Mouse (Mus musculus) midbrain, embryonic 12.5 days (tissue): ENCODE results near the gene 1700028K03Rik. TPM values are rescaled to one million over a fixed set of nuclear protein-coding genes. Genes with fewer than 3 reads are reported as not detected.

Experiments used
- ATAC-seq: fragments of 200-750 bp; cut with Nextera tagmentation; 2 replicates; pipeline ENCODE4 v1.8.0; 2017; ENCODE audit warnings: low read depth, moderate TSS enrichment, moderate library complexity; ENCODE audit not compliant: low FRiP score
- H3K27ac ChIP-seq: fragments of 300-500 bp; sonication (generic); replicated peaks from 2 replicates; pipeline ENCODE4 v1.5.1; 2016; ENCODE audit warnings: mild to moderate bottlenecking
- H3K27me3 ChIP-seq: fragments of 300-500 bp; sonication (generic); 2 replicates; pipeline ENCODE4 v1.6.1; 2016; ENCODE audit warnings: mild to moderate bottlenecking
- H3K36me3 ChIP-seq: fragments of 300-500 bp; sonication (generic); 2 replicates; pipeline ENCODE4 v1.6.1; 2016
- H3K4me1 ChIP-seq: fragments of 300-500 bp; sonication (generic); 2 replicates; pipeline ENCODE4 v1.6.1; 2016
- H3K4me2 ChIP-seq: fragments of 300-500 bp; sonication (generic); replicated peaks from 2 replicates; pipeline ENCODE4 v1.6.1; 2016; ENCODE audit warnings: mild to moderate bottlenecking, moderate library complexity
- H3K4me3 ChIP-seq: fragments of 300-500 bp; sonication (generic); 2 replicates; pipeline ENCODE4 v1.5.1; 2016; ENCODE audit warnings: mild to moderate bottlenecking
- H3K9ac ChIP-seq: fragments of 300-500 bp; sonication (generic); replicated peaks from 2 replicates; pipeline ENCODE4 v1.6.1; 2016; ENCODE audit warnings: mild to moderate bottlenecking, moderate library complexity
- H3K9me3 ChIP-seq: fragments of 300-500 bp; sonication (generic); 2 replicates; pipeline ENCODE4 v1.6.1; 2016; ENCODE audit warnings: mild to moderate bottlenecking
- WGBS: fragments of 180-500 bp; shearing (Covaris S2); methylation state at CpG from one replicate; pipeline ENCODE4 v1.1.7; 2016; 5-methylcytosine and 5-hydroxymethylcytosine counted together
- polyA plus RNA-seq: library from polyadenylated mRNA; unstranded; fragments of >200 nt; fragmentation: Nextera tagmentation; extraction: Ambion mirVana; gene quantifications from 2 replicates; pipeline ENCODE4 v1.2.1, GENCODE M21; 2016

1700028K03Rik gene
- polyA plus RNA-seq, 1 experiment from 2014 or later = 0.17 TPM

DNA sequence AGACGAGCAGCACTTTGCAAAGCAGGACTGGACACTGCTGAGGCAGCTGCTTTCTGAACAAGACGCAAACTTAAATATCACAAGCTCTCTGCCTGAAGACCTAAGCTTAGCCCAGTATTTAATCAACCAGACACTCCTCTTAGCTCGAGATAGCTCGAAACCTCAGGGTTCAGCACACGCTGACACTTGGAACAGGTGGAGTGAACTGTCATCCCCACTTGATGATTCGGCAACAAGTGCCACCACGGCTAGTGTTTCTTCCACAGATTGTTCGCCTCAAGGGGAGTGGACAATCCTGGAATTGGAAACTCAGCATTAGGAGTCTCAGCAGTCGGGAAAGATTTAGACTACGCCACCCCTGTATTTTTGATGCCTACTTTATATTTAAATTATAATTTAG is 24.0 kb upstream of the 1700028K03Rik start:
- Histone ChIP-seq H3K27me3 (no peaks in the 10 kb centered on the region), H3K9ac (no peak overlapping the region), H3K9me3 (no peaks in the 10 kb centered on the region), H3K4me3 (no peak overlapping the region), H3K4me1 (no peaks in the 10 kb centered on the region), H3K36me3 (0 out of 2 replicates have a peak, but pooled peaks cover 26% of the 10 kb centered on the region), H3K27ac (no peak overlapping the region), H3K4me2 (no peak overlapping the region)
- WGBS = 91% methylated on average over 10 of the region's 10 CpGs
- no peak for ATAC-seq

DNA sequence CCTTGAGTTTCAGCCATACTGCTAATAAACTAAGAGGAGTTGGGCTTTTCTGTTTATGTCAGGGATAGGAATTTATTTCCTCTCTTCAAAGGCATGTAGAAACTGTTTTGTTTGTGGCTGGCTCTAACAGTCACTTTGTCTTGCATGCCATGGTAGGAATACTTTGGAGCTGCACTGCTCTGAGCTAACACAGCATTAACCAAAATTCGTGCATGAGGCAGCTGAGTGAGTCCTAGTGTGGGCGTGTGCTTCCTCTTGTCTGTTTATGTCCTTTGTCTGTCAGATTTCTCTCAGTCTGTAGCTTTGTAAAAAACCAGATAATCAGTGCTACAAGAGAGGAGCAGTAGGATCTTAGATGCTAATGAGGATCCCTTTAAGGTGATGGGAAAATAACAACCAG is 23.2 kb upstream of the 1700028K03Rik start:
- Histone ChIP-seq H3K27ac (no peak overlapping the region), H3K4me3 (no peak overlapping the region), H3K27me3 (no peaks in the 10 kb centered on the region), H3K9me3 (no peaks in the 10 kb centered on the region), H3K4me2 (no peak overlapping the region), H3K36me3 (0 out of 2 replicates have a peak, but pooled peaks cover 22% of the 10 kb centered on the region), H3K4me1 (no peaks in the 10 kb centered on the region), H3K9ac (no peak overlapping the region)
- WGBS = 73% methylated on average over 2 of the region's 2 CpGs
- no peak for ATAC-seq

DNA sequence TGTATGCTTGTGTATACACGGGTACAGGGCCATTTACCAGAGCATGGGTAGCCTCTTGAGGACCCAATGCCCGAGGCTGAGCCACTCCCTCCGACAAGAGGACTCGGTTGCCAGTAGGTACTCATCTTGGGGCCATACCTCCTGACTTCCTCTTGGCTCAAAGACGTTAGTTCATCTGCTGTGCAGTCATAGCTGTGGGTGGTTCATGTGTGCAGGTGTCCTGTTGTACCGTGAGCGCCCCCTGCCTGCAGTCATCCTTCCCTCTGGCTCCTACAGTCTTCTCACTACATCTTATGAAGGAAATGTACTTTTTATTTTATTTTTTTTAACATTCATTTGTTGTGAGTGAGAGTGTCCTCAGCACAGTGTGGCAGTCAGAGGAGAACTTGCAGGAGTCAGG is 20.9 kb upstream of the 1700028K03Rik start:
- WGBS = 52% methylated on average over 7 of the region's 7 CpGs

DNA sequence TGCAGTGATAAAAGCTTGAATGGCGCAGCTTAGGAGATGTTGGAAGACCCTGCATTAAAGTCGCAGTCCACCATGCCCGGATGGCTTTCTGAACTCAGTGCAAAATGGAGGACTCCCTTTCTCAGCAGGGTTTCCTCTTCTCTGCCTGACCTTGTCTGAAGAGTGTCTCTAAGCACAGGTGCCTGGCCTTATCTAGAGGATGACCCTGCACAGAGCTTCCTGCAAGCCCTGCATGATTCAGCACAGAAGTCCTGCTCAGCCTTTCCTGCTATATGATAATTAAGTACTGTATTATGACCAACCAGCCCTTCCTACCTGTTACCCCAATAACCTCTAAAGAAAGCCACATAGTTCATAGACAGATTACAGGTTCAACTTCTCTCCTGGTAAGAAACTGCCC is 19.1 kb upstream of the 1700028K03Rik start:
- Histone ChIP-seq H3K9ac (no peak overlapping the region), H3K4me2 (no peak overlapping the region), H3K27ac (no peak overlapping the region), H3K36me3 (0 out of 2 replicates have a peak, but pooled peaks cover 2% of the 10 kb centered on the region), H3K4me3 (no peak overlapping the region), H3K4me1 (no peaks in the 10 kb centered on the region), H3K9me3 (no peaks in the 10 kb centered on the region), H3K27me3 (no peaks in the 10 kb centered on the region)
- WGBS = 91% methylated on average over 3 of the region's 3 CpGs
- no peak for ATAC-seq

More for the DNA sequence above, 20.9 kb upstream of the 1700028K03Rik start:
- H3K36me3 ChIP-seq = 0 out of 2 replicates have a peak, but pooled peaks cover 8% of the 10 kb centered on the region
- H3K4me1 ChIP-seq = no peaks in the 10 kb centered on the region
- no peaks in the 10 kb centered on the region for H3K27me3 ChIP-seq
- H3K9ac ChIP-seq = no peak overlapping the region
- no peaks in the 10 kb centered on the region for H3K9me3 ChIP-seq
- H3K4me2 ChIP-seq = no peak overlapping the region
- ATAC-seq = no peak
- H3K4me3 ChIP-seq = no peak overlapping the region
- H3K27ac ChIP-seq = no peak overlapping the region

DNA sequence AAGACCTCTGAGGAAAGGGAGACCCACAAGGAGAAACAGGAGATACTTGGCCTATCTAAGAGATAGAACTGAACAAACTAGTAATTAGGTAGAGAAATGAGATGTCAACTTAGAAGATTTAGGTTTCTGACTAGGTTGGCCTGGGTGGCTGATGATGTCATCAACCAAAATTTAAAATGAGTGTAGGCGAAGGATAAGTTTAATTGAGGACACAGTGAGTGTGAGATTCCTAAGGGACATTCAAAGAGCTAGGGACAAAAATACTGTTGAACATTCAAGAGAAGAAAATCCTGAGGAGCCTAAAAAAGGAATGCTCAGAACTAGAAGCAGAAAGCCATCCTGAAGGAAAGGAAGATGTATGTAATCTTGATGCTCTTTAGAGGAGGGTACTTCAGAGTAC is 18.4 kb upstream of the 1700028K03Rik start:
- Histone ChIP-seq H3K4me2 (no peak overlapping the region), H3K36me3 (no peaks in the 10 kb centered on the region), H3K27ac (no peak overlapping the region), H3K4me3 (no peak overlapping the region), H3K9ac (no peak overlapping the region), H3K4me1 (no peaks in the 10 kb centered on the region), H3K27me3 (no peaks in the 10 kb centered on the region), H3K9me3 (no peaks in the 10 kb centered on the region)
- ATAC-seq = no peak
- WGBS = 92% methylated on average over 1 of the region's 1 CpGs

DNA sequence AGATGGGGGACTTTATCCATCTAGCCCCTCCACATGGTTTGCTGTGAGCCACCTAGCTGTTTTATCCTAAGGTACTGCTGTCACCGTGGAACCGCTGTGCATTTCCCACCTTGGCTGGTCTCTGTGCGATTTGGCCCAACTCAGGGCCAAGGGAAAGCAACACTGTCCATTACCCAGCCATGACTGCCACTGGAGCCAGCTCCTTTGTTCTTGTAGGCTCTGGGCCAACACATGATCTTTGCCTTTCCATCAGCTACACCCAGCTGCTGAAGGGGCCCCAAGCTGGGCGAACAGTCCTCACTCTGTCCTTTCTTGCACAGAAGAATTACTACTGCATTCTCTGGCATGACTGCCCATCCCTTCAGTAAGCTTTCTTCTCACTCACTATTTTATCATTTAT is 15.9 kb upstream of the 1700028K03Rik start:
- no peak overlapping the region for H3K27ac ChIP-seq
- H3K4me1 ChIP-seq = no peaks in the 10 kb centered on the region
- no peaks in the 10 kb centered on the region for H3K36me3 ChIP-seq
- no peak overlapping the region for H3K4me3 ChIP-seq
- no peaks in the 10 kb centered on the region for H3K27me3 ChIP-seq
- H3K4me2 ChIP-seq = no peak overlapping the region
- no peak for ATAC-seq
- no peak overlapping the region for H3K9ac ChIP-seq
- WGBS = 93% methylated on average over 4 of the region's 4 CpGs
- no peaks in the 10 kb centered on the region for H3K9me3 ChIP-seq

DNA sequence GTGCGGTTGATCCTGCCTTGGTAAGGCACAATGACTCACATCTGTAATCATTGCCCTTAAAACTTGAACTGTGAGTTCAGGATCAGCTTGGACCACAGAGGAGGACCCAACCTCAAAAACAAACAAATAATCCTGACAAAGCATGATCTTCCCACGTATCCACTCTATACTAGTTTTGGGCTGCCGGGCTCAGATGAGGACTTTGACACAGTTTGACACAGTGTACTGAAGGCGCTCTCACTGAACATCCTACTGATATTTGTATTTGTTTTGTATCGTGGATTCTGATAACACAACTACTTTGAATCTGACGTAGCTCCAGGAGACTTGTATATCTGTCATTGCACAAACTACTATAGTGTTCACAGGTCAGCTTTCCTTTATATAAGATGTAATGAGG is 13.1 kb upstream of the 1700028K03Rik start:
- H3K9ac ChIP-seq = no peak overlapping the region

DNA sequence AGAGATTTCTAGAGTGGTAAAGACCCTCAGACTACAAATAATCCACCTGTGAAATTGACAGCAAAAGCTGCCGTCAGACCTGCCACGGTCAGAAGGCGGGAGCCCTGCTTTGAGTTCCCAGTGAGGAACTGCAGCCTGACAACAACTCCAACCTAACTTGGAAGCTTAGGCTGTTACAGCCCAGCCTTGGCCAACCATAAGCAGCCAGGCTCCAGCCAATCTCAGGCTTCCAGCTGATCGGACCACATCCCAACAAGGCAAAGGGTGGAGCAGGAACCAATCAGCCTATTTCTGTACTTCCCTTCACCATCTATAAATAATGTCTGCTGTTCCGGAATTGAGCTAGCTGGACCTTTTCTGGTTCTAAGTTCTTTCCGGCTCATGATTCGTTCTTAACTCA is 12.6 kb upstream of the 1700028K03Rik start:
- Histone ChIP-seq H3K4me1 (no peaks in the 10 kb centered on the region), H3K9me3 (no peaks in the 10 kb centered on the region), H3K27ac (no peak overlapping the region), H3K9ac (no peak overlapping the region), H3K4me3 (no peak overlapping the region), H3K36me3 (no peaks in the 10 kb centered on the region), H3K27me3 (no peaks in the 10 kb centered on the region), H3K4me2 (no peak overlapping the region)
- WGBS = 92% methylated on average over 7 of the region's 7 CpGs
- ATAC-seq = no peak

More for the DNA sequence above, 13.1 kb upstream of the 1700028K03Rik start:
- 91% methylated on average over 6 of the region's 6 CpGs for WGBS
- H3K4me2 ChIP-seq = no peak overlapping the region
- no peak overlapping the region for H3K4me3 ChIP-seq
- ATAC-seq = no peak
- no peaks in the 10 kb centered on the region for H3K4me1 ChIP-seq
- no peaks in the 10 kb centered on the region for H3K36me3 ChIP-seq
- H3K9me3 ChIP-seq = no peaks in the 10 kb centered on the region
- no peak overlapping the region for H3K27ac ChIP-seq
- H3K27me3 ChIP-seq = no peaks in the 10 kb centered on the region

DNA sequence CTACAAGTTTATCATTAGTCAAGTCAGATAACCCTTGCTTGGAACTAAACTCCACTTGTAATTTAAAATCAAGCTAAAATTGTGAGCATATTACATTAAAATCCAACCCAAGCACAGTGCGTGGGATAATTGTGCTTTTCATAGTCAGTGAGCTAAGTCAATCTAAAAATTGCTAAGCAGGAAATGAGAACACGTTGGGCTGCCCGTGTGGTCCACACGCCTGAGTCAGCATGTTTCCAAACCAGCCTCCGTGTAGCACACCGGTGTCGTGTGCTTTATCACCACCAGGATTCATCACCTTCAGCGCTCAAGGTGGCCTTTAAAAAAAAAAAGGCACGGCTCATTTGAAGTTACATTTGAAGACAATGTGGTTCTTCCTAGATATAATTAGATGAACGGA is 10.2 kb upstream of the 1700028K03Rik start:
- H3K4me3 ChIP-seq = no peak overlapping the region
- H3K4me2 ChIP-seq = no peak overlapping the region
- no peak overlapping the region for H3K9ac ChIP-seq
- H3K4me1 ChIP-seq = no peaks in the 10 kb centered on the region
- 88% methylated on average over 10 of the region's 10 CpGs for WGBS
- H3K27me3 ChIP-seq = no peaks in the 10 kb centered on the region
- no peak overlapping the region for H3K27ac ChIP-seq
- no peaks in the 10 kb centered on the region for H3K9me3 ChIP-seq
- ATAC-seq = no peak
- no peaks in the 10 kb centered on the region for H3K36me3 ChIP-seq

DNA sequence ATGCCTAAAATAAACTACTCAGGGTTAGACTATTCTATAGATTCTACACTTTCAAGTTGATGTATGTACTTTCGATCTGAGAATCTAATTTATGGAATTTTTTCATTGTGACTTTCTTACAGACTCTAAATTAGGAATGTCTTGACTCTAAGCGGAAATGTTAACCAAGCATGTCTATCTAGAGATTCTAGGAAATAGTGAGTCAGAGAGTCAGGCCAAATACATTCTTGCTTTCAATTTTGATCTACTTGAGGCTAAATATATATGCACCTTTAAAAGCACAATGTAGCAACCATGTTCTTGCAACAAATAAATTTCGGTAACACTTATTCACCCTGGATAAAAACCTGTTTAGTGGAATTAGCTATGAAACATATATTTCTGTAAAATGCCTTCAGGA is 5.7 kb upstream of the 1700028K03Rik start:
- Histone ChIP-seq H3K9ac (no peak overlapping the region), H3K36me3 (no peaks in the 10 kb centered on the region), H3K27me3 (no peaks in the 10 kb centered on the region), H3K4me3 (no peak overlapping the region), H3K4me1 (no peaks in the 10 kb centered on the region), H3K4me2 (no peak overlapping the region), H3K27ac (no peak overlapping the region), H3K9me3 (no peaks in the 10 kb centered on the region)
- 90% methylated on average over 3 of the region's 3 CpGs for WGBS
- no peak for ATAC-seq

DNA sequence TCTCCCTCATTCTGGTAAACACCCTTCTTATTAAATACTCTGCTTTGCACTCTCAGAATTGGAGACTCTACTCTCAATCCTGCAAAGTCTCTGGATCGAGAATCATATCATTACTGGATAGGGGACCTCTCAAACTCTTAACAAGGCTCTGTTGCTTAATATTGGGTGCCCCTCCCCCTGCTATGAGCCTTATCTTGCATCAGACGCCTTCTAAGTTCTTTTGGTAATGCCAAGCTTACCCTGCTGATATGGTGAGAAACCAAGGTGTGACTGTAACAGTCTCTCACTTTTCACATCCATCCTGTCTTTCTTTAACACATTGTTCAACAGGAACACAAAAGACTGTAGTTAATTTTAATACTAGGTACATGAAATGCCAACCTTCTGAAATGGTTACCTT is 919 bp upstream of the 1700028K03Rik start:
- no peaks in the 10 kb centered on the region for H3K36me3 ChIP-seq
- no peak for ATAC-seq
- no peaks in the 10 kb centered on the region for H3K27me3 ChIP-seq
- no peak overlapping the region for H3K4me2 ChIP-seq
- WGBS = 67% methylated on average over 2 of the region's 2 CpGs
- no peaks in the 10 kb centered on the region for H3K9me3 ChIP-seq
- no peaks in the 10 kb centered on the region for H3K4me1 ChIP-seq
- no peak overlapping the region for H3K9ac ChIP-seq
- H3K4me3 ChIP-seq = no peak overlapping the region
- no peak overlapping the region for H3K27ac ChIP-seq

DNA sequence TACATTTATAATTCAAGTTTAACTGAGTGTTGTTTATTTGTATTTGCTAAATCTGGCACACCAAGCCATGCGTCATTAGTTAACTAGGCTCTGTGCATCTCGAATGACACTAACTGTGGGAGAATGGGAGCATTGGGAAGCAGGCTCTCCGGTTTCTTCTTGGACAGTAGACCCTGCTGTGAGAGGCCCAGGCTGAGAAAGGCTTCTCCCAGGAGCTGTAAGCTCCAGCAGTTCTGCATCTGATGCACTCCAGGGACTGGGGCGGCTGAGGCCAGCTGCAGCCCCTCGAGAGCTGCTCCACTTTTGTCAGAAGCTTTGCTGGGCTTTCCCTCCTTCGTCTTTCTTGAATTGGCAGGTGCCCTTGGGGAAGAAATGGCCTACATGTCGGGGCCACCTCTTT is 7.2 kb downstream of the 1700028K03Rik start:
- no peak overlapping the region for H3K4me3 ChIP-seq
- no peak overlapping the region for H3K4me2 ChIP-seq
- H3K36me3 ChIP-seq = no peaks in the 10 kb centered on the region
- 23% methylated on average over 7 of the region's 7 CpGs for WGBS
- no peaks in the 10 kb centered on the region for H3K27me3 ChIP-seq
- no peak for ATAC-seq
- no peaks in the 10 kb centered on the region for H3K9me3 ChIP-seq
- no peak overlapping the region for H3K9ac ChIP-seq
- H3K4me1 ChIP-seq = no peaks in the 10 kb centered on the region
- no peak overlapping the region for H3K27ac ChIP-seq

DNA sequence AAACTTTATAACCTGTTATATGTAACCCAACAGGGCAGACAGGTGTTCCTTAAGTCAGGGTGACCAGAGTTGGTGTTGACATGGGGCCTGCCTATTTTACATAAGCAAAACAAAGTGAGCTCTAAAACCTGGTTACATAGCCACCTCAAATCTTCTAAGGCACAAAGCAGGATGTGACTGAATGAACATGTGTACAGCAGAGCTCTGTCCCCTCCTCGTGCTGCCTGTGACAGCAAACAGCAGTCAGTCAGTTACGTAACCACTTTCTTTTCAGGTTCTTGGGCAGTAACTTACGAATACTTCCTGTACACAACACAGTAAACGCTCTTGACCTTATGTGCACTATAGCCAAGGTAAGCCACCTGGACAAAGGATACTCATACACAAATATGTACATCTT is 11.4 kb downstream of the 1700028K03Rik start:
- Histone ChIP-seq H3K4me2 (no peak overlapping the region), H3K36me3 (peaks cover 9% of the 10 kb centered on the region; the same call in 1 of the 2 replicates), H3K9ac (no peak overlapping the region), H3K27me3 (no peaks in the 10 kb centered on the region), H3K4me3 (no peak overlapping the region), H3K4me1 (no peaks in the 10 kb centered on the region), H3K27ac (no peak overlapping the region), H3K9me3 (no peaks in the 10 kb centered on the region)
- no peak for ATAC-seq
- 89% methylated on average over 4 of the region's 4 CpGs for WGBS
